Mouse (Mus musculus) MEL (cell line): ENCODE results near the gene Asb2.

ENCODE experiments used
- BHLHE40 ChIP-seq: IDR thresholded peaks from 2 replicates; pipeline ENCODE4 v1.6.1; 2012; ENCODE audit warnings: low read depth, mild to moderate bottlenecking, inconsistent platforms, low read length, improper control_type of control experiment, borderline replicate concordance
- CTCF ChIP-seq, 3 experiments: IDR thresholded peaks in 2 of 3; conservative IDR thresholded peaks in 1 of 3; 2 replicates each; pipeline ENCODE4 v1.5.1; 2011 to 2012; ENCODE audit warnings: low read length in 3 of 3, low read depth in 2 of 3, mild to moderate bottlenecking in 2 of 3, improper control_type of control experiment in 1 of 3, inconsistent platforms in 1 of 3, mixed read lengths in 1 of 3, moderate library complexity in 1 of 3; ENCODE audit not compliant: control insufficient read depth in 1 of 3, insufficient read depth in 1 of 3, poor library complexity in 1 of 3, severe bottlenecking in 1 of 3
- EP300 ChIP-seq, 2 experiments: IDR thresholded peaks; 2 replicates each; pipeline ENCODE4 v1.6.1; 2011; ENCODE audit warnings: improper control_type of control experiment in 2 of 2, low read length in 2 of 2, low read depth in 1 of 2, mild to moderate bottlenecking in 1 of 2
- NRF1 ChIP-seq: IDR thresholded peaks from 2 replicates; pipeline ENCODE4 v1.6.1; 2014; ENCODE audit warnings: low read depth, mild to moderate bottlenecking, inconsistent platforms, low read length, improper control_type of control experiment, moderate library complexity; ENCODE audit not compliant: poor library complexity, insufficient read depth, severe bottlenecking
- RAD21 ChIP-seq: IDR thresholded peaks from 2 replicates; pipeline ENCODE4 v1.6.1; 2011; ENCODE audit warnings: mild to moderate bottlenecking, low read depth, low read length, improper control_type of control experiment
- TAL1 ChIP-seq: IDR thresholded peaks from 2 replicates; pipeline ENCODE4 v1.6.1; 2012; ENCODE audit warnings: mild to moderate bottlenecking, inconsistent platforms, low read length, moderate library complexity, mixed read lengths
- TCF12 ChIP-seq: IDR thresholded peaks from 2 replicates; pipeline ENCODE4 v1.6.1; 2014; ENCODE audit warnings: low read depth, mild to moderate bottlenecking, inconsistent platforms, low read length, improper control_type of control experiment, moderate library complexity
- ZNF384 ChIP-seq: IDR thresholded peaks from 2 replicates; pipeline ENCODE4 v1.6.1; 2012; ENCODE audit warnings: low read depth, mild to moderate bottlenecking, inconsistent platforms, low read length, improper control_type of control experiment

GRCm38 (mm10) chr12:103355746-103356414, at the start of gene Asb2:
- TF ChIP-seq ZNF384 (no peak), NRF1 (no peak), EP300 (IDR thresholded peaks at IDR 0.05; ENCODE audit: low read depth in 1 of 2, low read length in 2 of 2) (no peak), TCF12 (no peak), BHLHE40 (no peak), CTCF (IDR thresholded peaks at IDR 0.05 in 2 of 3, conservative IDR thresholded peaks at IDR 0.05 in 1 of 3; ENCODE audit: control insufficient read depth in 1 of 3, insufficient read depth in 1 of 3, low read depth in 2 of 3, low read length in 3 of 3, poor library complexity in 1 of 3, severe bottlenecking in 1 of 3) (no peak), TAL1 (no peak), RAD21 (no peak)
